Mouse (Mus musculus) hindbrain, embryonic 13.5 days (tissue): ENCODE measurements at regions not wholly inside any gene's neighbourhood (a gene's known extent, or its start where the extent isn't known, plus 50 kb on each side); places are given as distances from the start of the nearest gene placed in this dataset.
"Not testable (repeated sequence)": the region's sequence is repeated elsewhere in the genome, so short reads cannot be mapped to it uniquely, and the experiment has no call there.

ENCODE experiments used
- ATAC-seq: fragments of 200-750 bp; cut with Nextera tagmentation; 2 replicates; pipeline ENCODE4 v1.8.0; 2017; ENCODE audit warnings: moderate TSS enrichment; ENCODE audit not compliant: low FRiP score
- H3K27ac ChIP-seq: fragments of 300-500 bp; sonication (generic); 2 replicates; pipeline ENCODE4 v1.5.1; 2015; ENCODE audit warnings: inconsistent platforms, mild to moderate bottlenecking, moderate library complexity
- H3K27me3 ChIP-seq: fragments of 300-500 bp; sonication (generic); 2 replicates; pipeline ENCODE4 v1.6.1; 2015; ENCODE audit warnings: mild to moderate bottlenecking, inconsistent platforms
- H3K36me3 ChIP-seq: fragments of 300-500 bp; sonication (generic); 2 replicates; pipeline ENCODE4 v1.6.1; 2015; ENCODE audit warnings: mild to moderate bottlenecking, inconsistent platforms
- H3K4me1 ChIP-seq: fragments of 300-500 bp; sonication (generic); replicated peaks from 2 replicates; pipeline ENCODE4 v1.6.1; 2015; ENCODE audit warnings: inconsistent platforms
- H3K4me2 ChIP-seq: fragments of 300-500 bp; sonication (generic); 2 replicates; pipeline ENCODE4 v1.6.1; 2015; ENCODE audit warnings: inconsistent platforms, mild to moderate bottlenecking, moderate library complexity
- H3K4me3 ChIP-seq: fragments of 300-500 bp; sonication (generic); 2 replicates; pipeline ENCODE4 v1.5.1; 2015; ENCODE audit warnings: mild to moderate bottlenecking, inconsistent platforms
- H3K9ac ChIP-seq: fragments of 300-500 bp; sonication (generic); 2 replicates; pipeline ENCODE4 v1.6.1; 2015; ENCODE audit warnings: mild to moderate bottlenecking, inconsistent platforms
- H3K9me3 ChIP-seq: fragments of 300-500 bp; sonication (generic); 2 replicates; pipeline ENCODE4 v1.6.1; 2016; ENCODE audit warnings: inconsistent platforms
- WGBS: fragments of 180-500 bp; shearing (Covaris S2); methylation state at CpG from one replicate; pipeline ENCODE4 v1.1.7; 2015; 5-methylcytosine and 5-hydroxymethylcytosine counted together

GRCm38 (mm10) chr3:50634457-50635075 is 191.2 kb upstream of the Slc7a11 start:
- 75% methylated on average over 7 of the region's 7 CpGs for WGBS
- H3K27ac ChIP-seq: no peak overlapping the region
- H3K4me1 ChIP-seq: no peaks in the 10 kb centered on the region
- H3K4me2 ChIP-seq: no peak overlapping the region
- no peaks in the 10 kb centered on the region for H3K36me3 ChIP-seq
- ATAC-seq: no peak
- H3K4me3 ChIP-seq: no peak overlapping the region
- H3K9ac ChIP-seq: no peak overlapping the region
- peaks cover 3% of the 10 kb centered on the region; the same call in 1 of the 2 replicates for H3K9me3 ChIP-seq
- no peaks in the 10 kb centered on the region for H3K27me3 ChIP-seq

- no peak for ATAC-seq
- H3K27me3 ChIP-seq: no peaks in the 10 kb centered on the region
Observed at GRCm38 (mm10) chr3:50631286-50631685, 187.9 kb upstream of the Slc7a11 start.

GRCm38 (mm10) chr3:50628092-50628696 is 184.8 kb upstream of the Slc7a11 start:
- H3K9me3 ChIP-seq: peaks cover 3% of the 10 kb centered on the region; the same call in 1 of the 2 replicates
- H3K36me3 ChIP-seq: no peaks in the 10 kb centered on the region
- ATAC-seq: no peak
- WGBS: 93% methylated on average over 9 of the region's 9 CpGs
- no peak overlapping the region for H3K9ac ChIP-seq
- H3K4me1 ChIP-seq: no peaks in the 10 kb centered on the region
- H3K27me3 ChIP-seq: no peaks in the 10 kb centered on the region
- H3K4me3 ChIP-seq: no peak overlapping the region
- no peak overlapping the region for H3K27ac ChIP-seq
- H3K4me2 ChIP-seq: no peak overlapping the region

More at GRCm38 (mm10) chr3:50631286-50631685, 187.9 kb upstream of the Slc7a11 start:
- H3K36me3 ChIP-seq: no peaks in the 10 kb centered on the region
- H3K4me1 ChIP-seq: no peaks in the 10 kb centered on the region
- H3K9me3 ChIP-seq: peaks cover 3% of the 10 kb centered on the region; the same call in 1 of the 2 replicates
- H3K27ac ChIP-seq: no peak overlapping the region
- H3K4me2 ChIP-seq: no peak overlapping the region
- no peak overlapping the region for H3K9ac ChIP-seq
- H3K4me3 ChIP-seq: no peak overlapping the region

GRCm38 (mm10) chr3:50621176-50621575 is 177.8 kb upstream of the Slc7a11 start:
- not testable (repeated sequence) for ATAC-seq, H3K4me1 ChIP-seq, H3K9me3 ChIP-seq, H3K27ac ChIP-seq, H3K9ac ChIP-seq, H3K4me2 ChIP-seq, H3K4me3 ChIP-seq, H3K36me3 ChIP-seq, H3K27me3 ChIP-seq
- 73% methylated on average over 3 of the region's 3 CpGs for WGBS

- Histone ChIP-seq H3K9me3 (no peaks in the 10 kb centered on the region), H3K4me3 (no peak overlapping the region), H3K27me3 (no peaks in the 10 kb centered on the region), H3K9ac (no peak overlapping the region), H3K36me3 (no peaks in the 10 kb centered on the region), H3K4me2 (no peak overlapping the region), H3K27ac (no peak overlapping the region), H3K4me1 (no peaks in the 10 kb centered on the region)
- WGBS: 87% methylated on average over 6 of the region's 6 CpGs
- no peak for ATAC-seq
Observed at GRCm38 (mm10) chr3:50619061-50619460, 175.6 kb upstream of the Slc7a11 start.

- H3K9me3 ChIP-seq: no peaks in the 10 kb centered on the region
- no peak overlapping the region for H3K9ac ChIP-seq
- H3K4me2 ChIP-seq: no peak overlapping the region
- H3K27ac ChIP-seq: no peak overlapping the region
- no peaks in the 10 kb centered on the region for H3K27me3 ChIP-seq
- H3K36me3 ChIP-seq: no peaks in the 10 kb centered on the region
- 86% methylated on average over 8 of the region's 8 CpGs for WGBS
- ATAC-seq: no peak
- no peaks in the 10 kb centered on the region for H3K4me1 ChIP-seq
- H3K4me3 ChIP-seq: no peak overlapping the region
Observed at GRCm38 (mm10) chr3:50615384-50616285, 172.2 kb upstream of the Slc7a11 start.

GRCm38 (mm10) chr3:50613011-50613410 is 169.6 kb upstream of the Slc7a11 start:
- Histone ChIP-seq H3K27ac (no peak overlapping the region), H3K9ac (no peak overlapping the region), H3K4me3 (no peak overlapping the region), H3K27me3 (no peaks in the 10 kb centered on the region), H3K4me2 (no peak overlapping the region), H3K36me3 (no peaks in the 10 kb centered on the region), H3K9me3 (no peaks in the 10 kb centered on the region), H3K4me1 (peaks cover 4% of the 10 kb centered on the region; the same call in 1 of the 2 replicates)
- WGBS: 96% methylated on average over 2 of the region's 2 CpGs
- no peak for ATAC-seq

- no peak overlapping the region for H3K27ac ChIP-seq
- 48% methylated on average over 11 of the region's 11 CpGs for WGBS
- ATAC-seq: no peak
Observed at GRCm38 (mm10) chr3:50609341-50610012, 166.1 kb upstream of the Slc7a11 start.

GRCm38 (mm10) chr3:50607736-50608135 is 164.3 kb upstream of the Slc7a11 start:
- no peak overlapping the region for H3K4me3 ChIP-seq
- H3K4me1 ChIP-seq: peaks cover 4% of the 10 kb centered on the region; the same call in 1 of the 2 replicates
- no peaks in the 10 kb centered on the region for H3K27me3 ChIP-seq
- H3K9ac ChIP-seq: no peak overlapping the region
- 61% methylated on average over 7 of the region's 7 CpGs for WGBS
- H3K36me3 ChIP-seq: no peaks in the 10 kb centered on the region
- no peak overlapping the region for H3K27ac ChIP-seq
- no peak for ATAC-seq
- no peak overlapping the region for H3K4me2 ChIP-seq
- no peaks in the 10 kb centered on the region for H3K9me3 ChIP-seq

More at GRCm38 (mm10) chr3:50609341-50610012, 166.1 kb upstream of the Slc7a11 start:
- Histone ChIP-seq H3K36me3 (no peaks in the 10 kb centered on the region), H3K4me3 (no peak overlapping the region), H3K4me1 (peaks cover 4% of the 10 kb centered on the region; the same call in 1 of the 2 replicates), H3K27me3 (no peaks in the 10 kb centered on the region), H3K9ac (no peak overlapping the region), H3K9me3 (no peaks in the 10 kb centered on the region), H3K4me2 (no peak overlapping the region)

- H3K9me3 ChIP-seq: no peaks in the 10 kb centered on the region
- no peaks in the 10 kb centered on the region for H3K36me3 ChIP-seq
- H3K9ac ChIP-seq: no peak overlapping the region
- no peak overlapping the region for H3K4me3 ChIP-seq
- 6% methylated on average over 1 of the region's 1 CpGs for WGBS
- no peak for ATAC-seq
- H3K4me2 ChIP-seq: no peak overlapping the region
- no peaks in the 10 kb centered on the region for H3K27me3 ChIP-seq
- no peak overlapping the region for H3K27ac ChIP-seq
- peaks cover 4% of the 10 kb centered on the region; the same call in 1 of the 2 replicates for H3K4me1 ChIP-seq
Observed at GRCm38 (mm10) chr3:50606986-50607385, 163.6 kb upstream of the Slc7a11 start.

- H3K27me3 ChIP-seq: no peaks in the 10 kb centered on the region
- no peak for ATAC-seq
- H3K9me3 ChIP-seq: no peaks in the 10 kb centered on the region
- 81% methylated on average over 4 of the region's 4 CpGs for WGBS
- H3K4me2 ChIP-seq: no peak overlapping the region
- peaks cover 4% of the 10 kb centered on the region; the same call in 1 of the 2 replicates for H3K4me1 ChIP-seq
- no peak overlapping the region for H3K4me3 ChIP-seq
- no peak overlapping the region for H3K27ac ChIP-seq
- no peaks in the 10 kb centered on the region for H3K36me3 ChIP-seq
- no peak overlapping the region for H3K9ac ChIP-seq
Observed at GRCm38 (mm10) chr3:50605750-50606149, 162.3 kb upstream of the Slc7a11 start.

- no peak overlapping the region for H3K27ac ChIP-seq
- H3K9me3 ChIP-seq: no peaks in the 10 kb centered on the region
- no peaks in the 10 kb centered on the region for H3K4me1 ChIP-seq
- H3K27me3 ChIP-seq: no peaks in the 10 kb centered on the region
- H3K9ac ChIP-seq: no peak overlapping the region
- no peaks in the 10 kb centered on the region for H3K36me3 ChIP-seq
- 76% methylated on average over 7 of the region's 7 CpGs for WGBS
- no peak overlapping the region for H3K4me2 ChIP-seq
- no peak for ATAC-seq
- H3K4me3 ChIP-seq: no peak overlapping the region
Observed at GRCm38 (mm10) chr3:50603182-50603581, 159.8 kb upstream of the Slc7a11 start.
